Mouse (Mus musculus) stomach, embryonic 14.5 days (tissue): ENCODE data around the gene Mlf2. TPM values are rescaled to one million over a fixed set of nuclear protein-coding genes. Genes with fewer than 3 reads are reported as not detected.

Source experiments
- polyA plus RNA-seq: library from polyadenylated mRNA; unstranded; fragments of >200 nt; fragmentation: Nextera tagmentation; extraction: Ambion mirVana; gene quantifications from 2 replicates; pipeline ENCODE4 v1.2.1, GENCODE M21; 2014

The Mlf2 gene
- polyA plus RNA-seq, 1 experiment from 2014 or later, result 341 TPM

Other genes starting within 250 kb of the Mlf2 start
- 201 and 205 TPM in 2 replicates for gene Emg1, start 219.2 kb upstream of the Mlf2 start, polyA plus RNA-seq
- 290 and 305 TPM in 2 replicates for gene Phb2, start 219.1 kb upstream of the Mlf2 start, polyA plus RNA-seq
- 13.7 and 15.3 TPM in 2 replicates for gene Ptpn6, start 192.7 kb upstream of the Mlf2 start, polyA plus RNA-seq
- gene Grcc10, start 190.0 kb upstream of the Mlf2 start, polyA plus RNA-seq, result 445 and 505 TPM in 2 replicates
- not detected in 2 replicates for gene Gm45234, start 175.4 kb upstream of the Mlf2 start, polyA plus RNA-seq
- 15.0 and 18.5 TPM in 2 replicates for gene Atn1, start 174.9 kb upstream of the Mlf2 start, polyA plus RNA-seq
- gene Eno2, start 161.7 kb upstream of the Mlf2 start, polyA plus RNA-seq, result 9.5 and 9.7 TPM in 2 replicates
- 0.32 and 0.35 TPM in 2 replicates for gene Lrrc23, start 151.7 kb upstream of the Mlf2 start, polyA plus RNA-seq
- 7.4 and 8.0 TPM in 2 replicates for gene Spsb2, start 122.7 kb upstream of the Mlf2 start, polyA plus RNA-seq
- 844 and 872 TPM in 2 replicates for gene Tpi1, start 117.1 kb upstream of the Mlf2 start, polyA plus RNA-seq
- gene Usp5, start 101.9 kb upstream of the Mlf2 start, polyA plus RNA-seq, result 121 and 123 TPM in 2 replicates
- 151 and 163 TPM in 2 replicates for gene Cdca3, start 101.8 kb upstream of the Mlf2 start, polyA plus RNA-seq
- gene Gnb3, start 91.1 kb upstream of the Mlf2 start, polyA plus RNA-seq, result 1.4 and 1.5 TPM in 2 replicates
- gene P3h3, start 73.6 kb upstream of the Mlf2 start, polyA plus RNA-seq, result 43.2 and 43.9 TPM in 2 replicates
- gene Gpr162, start 67.4 kb upstream of the Mlf2 start, polyA plus RNA-seq, result 0.91 and 1.0 TPM in 2 replicates
- 0.28 and 0.43 TPM in 2 replicates for gene Cd4, start 43.2 kb upstream of the Mlf2 start, polyA plus RNA-seq
- gene Lag3, start 19.7 kb upstream of the Mlf2 start, polyA plus RNA-seq, result 1.3 and 1.5 TPM in 2 replicates
- 320 TPM in 2 replicates for gene Ptms, start 11.3 kb upstream of the Mlf2 start, polyA plus RNA-seq
- 139 and 141 TPM in 2 replicates for gene Cops7a, start 34.2 kb downstream of the Mlf2 start, polyA plus RNA-seq
- gene Pianp, start 65.3 kb downstream of the Mlf2 start, polyA plus RNA-seq, result 4.4 and 6.0 TPM in 2 replicates
- gene Zfp384, start 77.8 kb downstream of the Mlf2 start, polyA plus RNA-seq, result 15.1 and 15.7 TPM in 2 replicates
- gene Ing4, start 108.4 kb downstream of the Mlf2 start, polyA plus RNA-seq, result 118 and 119 TPM in 2 replicates
- gene Acrbp, start 118.3 kb downstream of the Mlf2 start, polyA plus RNA-seq, result 15.8 and 18.6 TPM in 2 replicates
- gene Lpar5, start 136.5 kb downstream of the Mlf2 start, polyA plus RNA-seq, result 1.2 and 2.1 TPM in 2 replicates
- 70.9 and 78.7 TPM in 2 replicates for gene Chd4, start 164.6 kb downstream of the Mlf2 start, polyA plus RNA-seq
- gene Nop2, start 200.5 kb downstream of the Mlf2 start, polyA plus RNA-seq, result 52.3 and 55.4 TPM in 2 replicates
- 7.4 and 9.2 TPM in 2 replicates for gene Iffo1, start 213.9 kb downstream of the Mlf2 start, polyA plus RNA-seq
- gene Gapdh, start 235.1 kb downstream of the Mlf2 start, polyA plus RNA-seq, result 1,945 and 1,966 TPM in 2 replicates